Mouse (Mus musculus) midbrain, embryonic 15.5 days (tissue): Measurements from ENCODE around the gene Ano10. TPM values are rescaled to one million over a fixed set of nuclear protein-coding genes. Genes with fewer than 3 reads are reported as not detected.

Source experiments
- ATAC-seq: fragments of 200-750 bp; cut with Nextera tagmentation; replicated peaks from 2 replicates; pipeline ENCODE4 v1.8.0; 2017; ENCODE audit warnings: moderate TSS enrichment
- H3K27ac ChIP-seq: fragments of 300-500 bp; sonication (generic); 2 replicates; pipeline ENCODE4 v1.5.1; 2015; ENCODE audit warnings: mild to moderate bottlenecking, inconsistent platforms
- H3K27me3 ChIP-seq: fragments of 300-500 bp; sonication (generic); replicated peaks from 2 replicates; pipeline ENCODE4 v1.6.1; 2015; ENCODE audit warnings: inconsistent platforms
- H3K36me3 ChIP-seq: fragments of 300-500 bp; sonication (generic); replicated peaks from 2 replicates; pipeline ENCODE4 v1.6.1; 2015; ENCODE audit warnings: inconsistent platforms
- H3K4me1 ChIP-seq: fragments of 300-500 bp; sonication (generic); 2 replicates; pipeline ENCODE4 v1.6.1; 2015; ENCODE audit warnings: inconsistent platforms
- H3K4me2 ChIP-seq: fragments of 300-500 bp; sonication (generic); 2 replicates; pipeline ENCODE4 v1.6.1; 2015; ENCODE audit warnings: inconsistent platforms, mild to moderate bottlenecking, moderate library complexity
- H3K4me3 ChIP-seq: fragments of 300-500 bp; sonication (generic); 2 replicates; pipeline ENCODE4 v1.5.1; 2015; ENCODE audit warnings: mild to moderate bottlenecking, inconsistent platforms
- H3K9ac ChIP-seq: fragments of 300-500 bp; sonication (generic); 2 replicates; pipeline ENCODE4 v1.6.1; 2015; ENCODE audit warnings: mild to moderate bottlenecking, inconsistent platforms
- H3K9me3 ChIP-seq: fragments of 300-500 bp; sonication (generic); 2 replicates; pipeline ENCODE4 v1.6.1; 2016; ENCODE audit warnings: inconsistent platforms
- WGBS: fragments of 180-500 bp; shearing (Covaris S2); methylation state at CpG from one replicate; pipeline ENCODE4 v1.1.7; 2015; ENCODE audit warnings: mixed read lengths; 5-methylcytosine and 5-hydroxymethylcytosine counted together
- polyA plus RNA-seq: library from polyadenylated mRNA; unstranded; fragments of >200 nt; fragmentation: Nextera tagmentation; extraction: Ambion mirVana; gene quantifications from 2 replicates; pipeline ENCODE4 v1.2.1, GENCODE M21; 2015

The Ano10 gene
- 39.7 and 41.9 TPM in 2 replicates for polyA plus RNA-seq

DNA sequence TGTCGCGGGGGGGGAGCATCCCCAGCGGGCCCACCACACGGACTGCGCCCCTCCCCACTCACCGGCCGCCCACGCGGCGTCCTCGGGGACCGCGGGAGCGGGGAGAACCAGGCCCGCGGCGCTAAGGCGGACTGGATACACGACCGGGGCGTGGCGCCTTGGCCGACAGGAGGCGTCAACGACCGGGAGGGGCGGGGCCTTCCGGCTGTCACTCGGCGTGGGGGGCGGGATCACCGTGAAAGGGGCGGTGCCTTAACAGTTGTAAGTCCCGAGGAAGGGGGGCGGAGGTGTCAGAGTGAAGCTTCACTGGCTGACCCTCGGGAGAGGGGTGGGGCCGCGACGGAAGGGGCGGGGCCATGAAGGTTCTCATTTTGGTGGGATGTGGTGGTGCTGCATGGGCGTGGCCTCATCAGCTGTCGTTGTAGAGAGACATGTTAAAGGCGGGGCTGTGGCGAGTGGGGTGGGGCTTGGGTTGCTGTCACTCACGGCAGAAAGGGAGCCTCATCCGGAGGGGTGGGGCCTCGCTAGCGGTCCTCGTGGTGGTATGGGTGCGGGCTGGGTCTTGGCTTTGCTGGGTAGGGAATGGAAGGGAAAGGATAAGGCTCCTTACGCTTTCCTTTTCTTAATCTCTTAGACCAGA, at the start of gene Ano10:
Gene Ano10 (minus strand): TSS at position 182 of the 640 bp plus-strand sequence.
- Histone ChIP-seq H3K36me3 (no peaks in the 10 kb centered on the region), H3K9ac (peak within 1 kb of the TSS; percentile 73), H3K4me3 (peak within 1 kb of the TSS; percentile 82), H3K27ac (peak within 1 kb of the TSS; percentile 83), H3K27me3 (no peaks in the 10 kb centered on the region), H3K4me1 (peaks cover 7% of the 10 kb centered on the region), H3K9me3 (no peaks in the 10 kb centered on the region), H3K4me2 (peak within 1 kb of the TSS; percentile 67)
- peak; percentile 97 for ATAC-seq
- under 1% methylated on average over 46 of the region's 51 CpGs for WGBS

DNA sequence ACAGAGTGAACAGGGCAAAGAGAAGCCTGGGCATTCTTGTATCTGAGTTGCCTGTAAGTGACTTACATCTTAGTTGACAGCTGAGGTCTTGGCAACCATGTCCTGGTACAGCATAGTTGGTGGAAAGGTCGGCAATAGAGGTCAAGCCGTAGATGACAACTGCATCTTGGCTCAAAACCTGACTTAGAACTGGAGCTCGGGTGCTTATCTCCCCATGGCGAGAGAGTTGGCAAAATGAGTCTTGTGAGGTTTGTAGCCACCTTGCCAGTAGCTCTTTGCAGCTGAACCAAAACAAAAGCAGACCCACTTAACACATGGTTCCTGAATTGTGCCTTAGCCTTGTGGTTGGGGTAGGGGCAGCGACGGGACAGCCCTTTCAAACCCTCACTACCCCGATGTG, 49.2 kb upstream of the Ano10 start:
- Histone ChIP-seq H3K4me1 (no peaks in the 10 kb centered on the region), H3K9me3 (no peaks in the 10 kb centered on the region), H3K36me3 (no peaks in the 10 kb centered on the region), H3K27me3 (no peaks in the 10 kb centered on the region), H3K27ac (no peak overlapping the region), H3K9ac (no peak overlapping the region), H3K4me2 (no peak overlapping the region), H3K4me3 (no peak overlapping the region)
- WGBS = 87% methylated on average over 7 of the region's 7 CpGs
- ATAC-seq = no peak

DNA sequence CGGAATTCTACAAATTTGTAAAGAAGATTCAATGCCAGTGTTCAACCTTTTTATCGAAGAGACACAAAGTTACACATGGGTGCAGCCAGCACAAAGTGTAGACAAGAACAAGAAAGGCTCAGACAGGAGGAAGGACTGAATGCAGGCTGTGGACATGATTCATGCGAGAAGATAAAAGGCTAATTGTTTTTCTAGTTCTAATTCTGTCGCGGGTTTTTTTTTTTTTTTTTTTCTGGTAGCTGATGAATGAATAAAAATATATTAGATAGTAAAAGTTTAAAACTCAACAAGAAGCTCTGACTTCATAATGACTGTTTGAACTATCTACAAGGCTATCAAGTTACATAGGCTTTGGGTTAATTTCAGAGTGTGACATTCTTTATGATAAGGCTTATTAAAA, 45.7 kb upstream of the Ano10 start:
- 63% methylated on average over 5 of the region's 5 CpGs for WGBS
- Histone ChIP-seq H3K9ac (no peak overlapping the region), H3K27ac (no peak overlapping the region), H3K4me3 (no peak overlapping the region), H3K27me3 (no peaks in the 10 kb centered on the region), H3K36me3 (no peaks in the 10 kb centered on the region), H3K9me3 (no peaks in the 10 kb centered on the region), H3K4me1 (0 out of 2 replicates have a peak, but pooled peaks cover 2% of the 10 kb centered on the region), H3K4me2 (no peak overlapping the region)
- ATAC-seq = no peak

DNA sequence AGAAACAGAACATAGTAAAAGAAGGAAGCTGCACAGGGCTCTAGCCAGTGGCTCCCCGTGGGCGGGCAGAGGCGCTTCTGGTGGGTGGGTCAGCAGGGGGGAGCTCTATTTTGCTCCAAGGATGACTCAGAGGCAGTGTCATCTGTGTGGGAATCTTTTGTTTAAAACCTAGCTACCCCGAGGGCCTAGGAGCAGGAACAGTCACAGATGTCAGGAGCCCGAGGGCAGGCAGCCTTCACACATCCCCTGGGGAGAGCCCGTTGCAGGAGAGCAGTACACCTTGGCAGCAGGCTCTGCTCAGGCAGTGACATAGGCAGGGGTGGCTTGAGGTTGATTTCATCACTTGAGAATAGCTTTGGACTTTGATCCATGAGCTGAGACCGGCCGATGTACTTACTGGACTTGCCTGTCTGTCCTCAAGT, 43.3 kb upstream of the Ano10 start:
- no peak overlapping the region for H3K4me3 ChIP-seq
- no peak overlapping the region for H3K9ac ChIP-seq
- H3K36me3 ChIP-seq = no peaks in the 10 kb centered on the region
- ATAC-seq = no peak
- no peaks in the 10 kb centered on the region for H3K9me3 ChIP-seq
- no peak overlapping the region for H3K27ac ChIP-seq
- WGBS = 45% methylated on average over 8 of the region's 8 CpGs
- no peaks in the 10 kb centered on the region for H3K27me3 ChIP-seq
- H3K4me1 ChIP-seq = 0 out of 2 replicates have a peak, but pooled peaks cover 2% of the 10 kb centered on the region
- no peak overlapping the region for H3K4me2 ChIP-seq

DNA sequence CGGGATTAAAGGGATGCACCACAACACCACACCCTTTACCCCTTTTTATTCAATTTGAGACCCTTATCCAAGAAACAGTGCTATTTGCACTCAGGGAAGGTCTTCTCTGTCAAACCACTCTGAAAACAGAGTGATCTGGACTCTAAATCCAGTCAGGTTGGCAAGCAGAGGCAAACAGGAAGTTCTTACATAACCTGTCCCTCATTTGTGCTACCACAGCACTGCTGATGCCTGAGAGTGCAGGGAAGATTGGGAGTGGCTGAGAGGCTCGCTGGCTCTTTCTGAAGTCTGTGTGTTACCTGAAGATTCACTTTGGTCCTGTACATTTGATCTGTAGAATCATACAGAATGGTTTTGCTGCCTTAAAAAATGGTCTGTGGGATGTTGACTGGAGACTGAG, 42.5 kb upstream of the Ano10 start:
- H3K9ac ChIP-seq = no peak overlapping the region
- 0 out of 2 replicates have a peak, but pooled peaks cover 2% of the 10 kb centered on the region for H3K4me1 ChIP-seq
- no peak overlapping the region for H3K27ac ChIP-seq
- WGBS = 69% methylated on average over 2 of the region's 2 CpGs
- no peaks in the 10 kb centered on the region for H3K36me3 ChIP-seq
- no peak overlapping the region for H3K4me2 ChIP-seq
- no peaks in the 10 kb centered on the region for H3K27me3 ChIP-seq
- no peak overlapping the region for H3K4me3 ChIP-seq
- no peaks in the 10 kb centered on the region for H3K9me3 ChIP-seq
- no peak for ATAC-seq

DNA sequence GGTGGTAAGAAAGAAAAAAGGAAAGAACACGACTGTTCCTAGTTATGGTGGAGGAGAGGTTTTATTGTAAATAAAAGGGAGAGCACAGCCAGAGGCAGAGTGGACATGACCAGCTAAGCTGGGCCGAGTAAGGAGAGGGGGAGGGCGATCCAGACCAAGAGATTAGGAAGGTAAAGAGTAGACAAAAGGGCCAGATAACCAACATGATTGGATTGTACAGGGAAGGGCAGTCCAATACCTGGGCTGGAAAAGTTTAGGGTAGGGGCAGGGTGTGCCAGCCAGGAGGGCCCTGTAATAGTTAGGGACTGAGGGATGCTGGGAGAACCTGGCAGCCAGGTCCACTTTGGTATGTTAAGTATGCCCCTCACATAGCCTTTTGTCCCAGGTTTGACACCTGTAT, 34.0 kb upstream of the Ano10 start:
- H3K4me1 ChIP-seq = no peaks in the 10 kb centered on the region
- ATAC-seq = no peak
- no peak overlapping the region for H3K4me3 ChIP-seq
- H3K4me2 ChIP-seq = no peak overlapping the region
- H3K9me3 ChIP-seq = no peaks in the 10 kb centered on the region
- H3K27ac ChIP-seq = no peak overlapping the region
- H3K9ac ChIP-seq = no peak overlapping the region
- no peaks in the 10 kb centered on the region for H3K36me3 ChIP-seq
- no peaks in the 10 kb centered on the region for H3K27me3 ChIP-seq
- WGBS = 58% methylated on average over 3 of the region's 3 CpGs

DNA sequence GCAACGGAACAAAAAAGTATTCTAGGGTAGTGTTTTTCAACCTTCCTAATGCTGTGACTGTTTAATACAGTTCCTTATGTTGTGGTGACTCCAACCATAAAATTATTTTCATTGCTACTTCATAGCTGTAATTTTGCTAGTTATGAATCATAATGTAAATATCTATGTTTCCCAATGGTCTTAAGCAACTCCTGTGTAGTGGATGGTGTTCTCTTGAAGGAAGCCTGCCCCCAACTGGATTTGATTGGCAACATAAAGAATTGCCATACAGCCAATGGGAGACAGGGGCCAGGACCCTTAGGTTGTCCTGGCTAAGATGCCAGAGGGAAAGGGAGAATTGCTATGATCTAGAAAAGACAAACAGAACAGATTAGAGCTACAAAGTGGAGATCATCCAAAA, 31.8 kb upstream of the Ano10 start:
- H3K9me3 ChIP-seq = no peaks in the 10 kb centered on the region
- H3K27me3 ChIP-seq = no peaks in the 10 kb centered on the region
- H3K4me3 ChIP-seq = no peak overlapping the region
- H3K27ac ChIP-seq = no peak overlapping the region
- 98% methylated on average over 1 of the region's 1 CpGs for WGBS
- H3K4me2 ChIP-seq = no peak overlapping the region
- H3K4me1 ChIP-seq = no peaks in the 10 kb centered on the region
- no peaks in the 10 kb centered on the region for H3K36me3 ChIP-seq
- no peak overlapping the region for H3K9ac ChIP-seq
- ATAC-seq = no peak

DNA sequence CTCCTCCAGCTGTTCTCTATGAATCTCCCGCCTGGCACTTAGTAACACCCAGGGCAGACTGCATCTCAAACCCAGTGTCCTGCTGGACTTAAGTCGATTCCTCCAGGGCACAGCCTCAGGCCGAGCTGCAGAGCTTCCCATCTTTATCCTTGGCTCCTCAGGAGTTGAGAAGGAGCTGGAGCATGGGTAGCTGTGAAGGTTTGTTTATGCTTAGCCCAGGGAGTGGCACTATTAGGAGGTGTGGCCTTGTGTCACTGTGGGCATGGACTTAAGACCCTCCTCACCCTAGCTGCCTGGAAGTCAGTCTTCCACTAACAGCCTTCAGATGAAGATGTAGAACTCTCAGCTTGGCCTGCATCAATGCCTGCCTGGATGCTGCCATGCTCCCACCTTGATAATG, 28.1 kb upstream of the Ano10 start:
- Histone ChIP-seq H3K4me3 (no peak overlapping the region), H3K9me3 (no peaks in the 10 kb centered on the region), H3K9ac (no peak overlapping the region), H3K27ac (no peak overlapping the region), H3K4me1 (no peaks in the 10 kb centered on the region), H3K4me2 (no peak overlapping the region), H3K36me3 (no peaks in the 10 kb centered on the region), H3K27me3 (no peaks in the 10 kb centered on the region)
- WGBS = 58% methylated on average over 3 of the region's 3 CpGs
- no peak for ATAC-seq

DNA sequence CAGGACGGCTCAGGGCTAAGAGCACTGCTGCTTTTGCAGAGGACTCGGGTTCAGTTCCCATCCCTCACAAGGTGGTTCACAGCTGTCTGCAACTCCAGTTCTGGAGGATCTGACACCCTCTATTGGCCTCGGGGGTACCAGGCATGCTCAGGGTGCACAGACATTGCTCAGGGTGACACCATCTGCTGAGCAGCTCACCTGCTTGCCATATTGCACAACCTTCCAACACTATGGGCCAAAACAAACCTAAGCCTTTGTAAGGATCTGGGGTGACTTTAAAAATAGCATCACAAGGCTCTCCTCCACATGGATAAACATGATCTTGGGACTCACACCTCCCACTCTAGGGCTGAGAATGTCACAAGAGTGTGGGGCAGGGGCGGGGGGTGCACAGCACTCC, 26.4 kb upstream of the Ano10 start:
- Histone ChIP-seq H3K36me3 (no peaks in the 10 kb centered on the region), H3K27me3 (no peaks in the 10 kb centered on the region), H3K27ac (no peak overlapping the region), H3K9ac (no peak overlapping the region), H3K4me2 (no peak overlapping the region), H3K4me3 (no peak overlapping the region), H3K4me1 (no peaks in the 10 kb centered on the region), H3K9me3 (no peaks in the 10 kb centered on the region)
- 90% methylated on average over 4 of the region's 4 CpGs for WGBS
- ATAC-seq = no peak

DNA sequence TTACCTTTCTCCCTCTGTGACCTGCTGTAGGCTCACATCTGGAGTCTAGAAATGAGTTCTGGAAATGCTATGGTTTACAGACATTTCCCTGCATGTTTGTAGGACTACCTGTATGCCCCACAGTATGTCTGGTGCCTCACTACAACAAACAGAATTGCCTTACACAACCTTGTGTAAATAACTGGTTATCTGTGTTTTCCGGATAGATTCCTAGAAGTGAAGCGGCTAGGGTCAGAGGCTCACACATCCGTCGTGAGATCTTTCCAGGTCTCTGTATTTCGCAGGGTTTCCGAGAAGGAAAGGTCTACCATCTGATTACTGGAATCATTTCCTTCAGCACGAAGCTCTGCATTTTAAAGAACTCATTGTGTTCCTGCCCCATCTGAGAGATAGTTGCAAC, 22.3 kb upstream of the Ano10 start:
- WGBS = 90% methylated on average over 7 of the region's 7 CpGs
- Histone ChIP-seq H3K4me3 (no peak overlapping the region), H3K9ac (no peak overlapping the region), H3K27ac (no peak overlapping the region), H3K27me3 (no peaks in the 10 kb centered on the region), H3K36me3 (no peaks in the 10 kb centered on the region), H3K4me1 (no peaks in the 10 kb centered on the region), H3K9me3 (no peaks in the 10 kb centered on the region), H3K4me2 (no peak overlapping the region)
- ATAC-seq = no peak

DNA sequence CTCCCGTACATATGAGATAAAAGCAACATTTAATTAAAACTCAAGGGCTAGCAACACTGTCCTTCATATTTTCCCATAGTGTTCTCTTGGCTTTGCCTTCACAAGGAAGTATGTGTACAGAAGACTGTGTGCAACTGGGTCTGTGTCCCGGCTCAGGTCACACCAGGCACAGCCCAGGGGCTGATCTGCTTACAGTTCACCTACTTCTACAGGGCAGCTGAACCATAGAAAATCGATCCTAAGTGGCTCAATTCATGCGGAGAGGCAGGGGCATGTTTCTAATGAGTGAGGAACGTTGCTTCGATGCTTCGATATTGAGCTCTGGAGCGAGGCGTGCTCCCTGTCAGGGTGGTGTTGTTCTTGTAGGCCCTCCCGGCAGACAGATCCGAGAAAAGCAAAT, 21.3 kb upstream of the Ano10 start:
- H3K36me3 ChIP-seq = no peaks in the 10 kb centered on the region
- peaks cover 3% of the 10 kb centered on the region for H3K4me1 ChIP-seq
- no peak overlapping the region for H3K4me2 ChIP-seq
- no peak overlapping the region for H3K4me3 ChIP-seq
- H3K9me3 ChIP-seq = no peaks in the 10 kb centered on the region
- H3K9ac ChIP-seq = no peak overlapping the region
- no peak for ATAC-seq
- H3K27ac ChIP-seq = no peak overlapping the region
- no peaks in the 10 kb centered on the region for H3K27me3 ChIP-seq
- 58% methylated on average over 11 of the region's 11 CpGs for WGBS

DNA sequence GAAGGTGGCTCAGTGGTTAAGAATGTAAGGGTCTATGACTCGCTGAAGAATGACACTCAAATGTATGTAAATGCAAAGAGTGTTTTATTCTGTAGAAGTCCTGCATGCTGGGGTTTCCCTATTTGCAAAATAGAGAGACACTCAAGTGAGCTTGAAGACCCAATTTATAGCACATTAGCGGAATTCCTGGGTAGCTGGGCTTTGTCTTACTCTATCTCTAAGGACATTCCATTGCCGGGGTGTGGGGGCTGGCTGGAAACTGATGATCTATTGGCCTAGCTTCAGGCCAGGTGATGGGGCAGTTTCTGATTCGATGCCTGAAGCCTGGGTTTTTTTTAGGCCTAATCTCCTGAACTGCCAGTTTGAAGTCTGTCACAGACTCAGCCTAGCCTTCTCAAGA, 20.7 kb upstream of the Ano10 start:
- Histone ChIP-seq H3K9me3 (no peaks in the 10 kb centered on the region), H3K36me3 (no peaks in the 10 kb centered on the region), H3K4me2 (no peak overlapping the region), H3K9ac (no peak overlapping the region), H3K4me3 (no peak overlapping the region), H3K4me1 (peaks cover 8% of the 10 kb centered on the region), H3K27ac (no peak overlapping the region), H3K27me3 (no peaks in the 10 kb centered on the region)
- 60% methylated on average over 4 of the region's 4 CpGs for WGBS
- ATAC-seq = no peak

DNA sequence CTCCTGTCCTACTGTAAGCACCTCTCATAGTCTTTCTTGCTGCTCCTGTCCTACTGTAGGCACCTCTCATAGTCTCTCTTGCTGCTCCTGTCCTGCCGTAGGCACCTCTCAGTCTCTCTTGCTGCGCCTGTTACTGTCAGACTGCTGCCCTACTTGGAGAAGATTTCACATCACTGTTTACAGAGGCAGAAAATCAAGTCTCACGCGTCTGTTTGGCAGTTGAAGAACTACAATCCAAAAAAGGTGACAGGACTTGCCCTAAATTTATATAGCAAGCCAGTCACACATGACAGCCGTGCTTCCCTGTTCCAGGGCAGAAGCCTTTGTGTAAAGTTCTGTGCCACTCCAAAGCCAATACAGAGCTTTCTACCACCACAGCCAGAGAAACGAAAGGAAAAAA, 20.2 kb upstream of the Ano10 start:
- Histone ChIP-seq H3K9me3 (no peaks in the 10 kb centered on the region), H3K27ac (no peak overlapping the region), H3K4me2 (no peak overlapping the region), H3K9ac (no peak overlapping the region), H3K4me1 (peaks cover 8% of the 10 kb centered on the region), H3K4me3 (no peak overlapping the region), H3K36me3 (no peaks in the 10 kb centered on the region), H3K27me3 (no peaks in the 10 kb centered on the region)
- no peak for ATAC-seq
- 90% methylated on average over 6 of the region's 6 CpGs for WGBS
